Mouse (Mus musculus) adrenal gland, adult 18-20 months (tissue): Measurements from ENCODE around the gene Cdc6. TPM values are rescaled to one million over a fixed set of nuclear protein-coding genes. Genes with fewer than 3 reads are reported as not detected.
"Not testable (repeated sequence)": the region's sequence is repeated elsewhere in the genome, so short reads cannot be mapped to it uniquely, and the experiment has no call there.

Experiments used
- DNase-seq, 2 experiments: peaks; one replicate each; pipeline ENCODE4 v3.0.0; 2021 to 2022; ENCODE audit warnings: low spot score in 2 of 2
- total RNA-seq, 2 experiments: library from RNA; stranded (reverse); gene quantifications; 1 replicate in 1 of 2; 2 replicates in 1 of 2; pipeline ENCODE4 v1.2.3; 2021

Gene Cdc6
- total RNA-seq, 2 experiments from 2014 or later, result 0.32 to 0.43 TPM

- no peak for DNase-seq
Measured at GRCm38 (mm10) chr11:98905583-98905982, 2.0 kb upstream of the Cdc6 start.

GRCm38 (mm10) chr11:98907063-98907436 is 551 bp upstream of the Cdc6 start:
- no peak for DNase-seq

GRCm38 (mm10) chr11:98909654-98910053 is 2.1 kb downstream of the Cdc6 start:
- peak in 1 of 2 experiments; percentile 57 for DNase-seq

- DNase-seq, result no peak
Measured at GRCm38 (mm10) chr11:98910415-98910814, 2.8 kb downstream of the Cdc6 start.

- DNase-seq, result no peak
Measured at GRCm38 (mm10) chr11:98911498-98911897, 3.9 kb downstream of the Cdc6 start.

- no peak for DNase-seq
Measured at GRCm38 (mm10) chr11:98914196-98914595, 6.6 kb downstream of the Cdc6 start.

GRCm38 (mm10) chr11:98916376-98916775 is 8.8 kb downstream of the Cdc6 start:
- not testable (repeated sequence) for DNase-seq

- DNase-seq, result no peak
Measured at GRCm38 (mm10) chr11:98917428-98918005, 9.9 kb downstream of the Cdc6 start.

- no peak for DNase-seq
Measured at GRCm38 (mm10) chr11:98918231-98918630, 10.6 kb downstream of the Cdc6 start.

- no peak for DNase-seq
Measured at GRCm38 (mm10) chr11:98919009-98919408, 11.4 kb downstream of the Cdc6 start.

- DNase-seq, result not testable (repeated sequence)
Measured at GRCm38 (mm10) chr11:98921813-98922212, 14.2 kb downstream of the Cdc6 start.

- not testable (repeated sequence) for DNase-seq
Measured at GRCm38 (mm10) chr11:98922307-98922706, 14.7 kb downstream of the Cdc6 start.

GRCm38 (mm10) chr11:98922851-98923711 is 15.5 kb downstream of the Cdc6 start:
- DNase-seq, result not testable (repeated sequence)

GRCm38 (mm10) chr11:98924633-98925175 is 17.1 kb downstream of the Cdc6 start:
- no peak for DNase-seq

GRCm38 (mm10) chr11:98925265-98925721 is 17.7 kb downstream of the Cdc6 start:
- DNase-seq, result no peak

- DNase-seq, result no peak
Measured at GRCm38 (mm10) chr11:98925868-98926311, 18.3 kb downstream of the Cdc6 start.

GRCm38 (mm10) chr11:98926553-98926952 is 19.0 kb downstream of the Cdc6 start:
- no peak for DNase-seq

GRCm38 (mm10) chr11:98927438-98928076 is 20.0 kb downstream of the Cdc6 start, which contains the start of gene Rara:
Gene Rara (plus strand): TSS chr11:98927818.
- peak; percentile 17 to 22 for DNase-seq

- no peak for DNase-seq
Measured at GRCm38 (mm10) chr11:98928186-98928893, 20.7 kb downstream of the Cdc6 start.

GRCm38 (mm10) chr11:98929503-98929902 is 21.9 kb downstream of the Cdc6 start:
- peak in 1 of 2 experiments; percentile 34 for DNase-seq

- DNase-seq, result peak in 1 of 2 experiments; percentile 24
Measured at GRCm38 (mm10) chr11:98930127-98930601, 22.6 kb downstream of the Cdc6 start.
